Mouse (Mus musculus) myocyte (in vitro differentiated cells): ENCODE data around the gene Cyb5b. TPM values are rescaled to one million over a fixed set of nuclear protein-coding genes. Genes with fewer than 3 reads are reported as not detected.
A peak's percentile ranks its signal among the peaks of the same experiment; 100 is the strongest.

Experiments
- H3K27me3 ChIP-seq: one replicate; pipeline ENCODE4 v1.6.1; 2011; ENCODE audit not compliant: control insufficient read depth, insufficient read depth, insufficient read length
- H3K36me3 ChIP-seq: one replicate; pipeline ENCODE4 v1.6.1; 2011; ENCODE audit not compliant: control insufficient read depth, insufficient read depth
- H3K4me2 ChIP-seq: one replicate; pipeline ENCODE4 v1.6.1; 2011; ENCODE audit warnings: low read depth, control low read depth
- H3K4me3 ChIP-seq: one replicate; pipeline ENCODE4 v1.5.1; 2011; ENCODE audit warnings: mild to moderate bottlenecking, control low read depth, moderate library complexity
- H3K79me2 ChIP-seq: one replicate; pipeline ENCODE4 v1.6.1; 2011; ENCODE audit not compliant: control insufficient read depth, insufficient read depth
- H3ac ChIP-seq: one replicate; pipeline ENCODE4 v1.6.1; 2011; ENCODE audit not compliant: control insufficient read depth, insufficient read length
- CEBPB ChIP-seq: IDR thresholded peaks from 2 replicates; pipeline ENCODE4 v1.6.1; 2011; ENCODE audit warnings: mild to moderate bottlenecking, moderate library complexity; ENCODE audit not compliant: poor library complexity, insufficient read depth, severe bottlenecking
- E2F4 ChIP-seq: IDR thresholded peaks from one replicate; pipeline ENCODE4 v1.6.1; 2011; ENCODE audit warnings: mild to moderate bottlenecking, control low read depth, moderate library complexity; ENCODE audit not compliant: insufficient read depth
- MAX ChIP-seq: IDR thresholded peaks from one replicate; pipeline ENCODE4 v1.6.1; 2011; ENCODE audit warnings: low read depth, mild to moderate bottlenecking, control low read depth
- MYOD1 ChIP-seq, 3 experiments: IDR thresholded peaks; one replicate each; pipeline ENCODE4 v1.6.1; 2011; ENCODE audit warnings: control low read depth in 2 of 3, low read depth in 2 of 3, mild to moderate bottlenecking in 2 of 3, moderate library complexity in 1 of 3; ENCODE audit not compliant: insufficient read length in 2 of 3, control insufficient read depth in 1 of 3
- MYOG ChIP-seq, 3 experiments: IDR thresholded peaks; one replicate each; pipeline ENCODE4 v1.6.1; 2011; ENCODE audit warnings: control low read depth in 2 of 3, low read depth in 2 of 3, mild to moderate bottlenecking in 2 of 3; ENCODE audit not compliant: insufficient read length in 2 of 3, control insufficient read depth in 1 of 3, insufficient read depth in 1 of 3
- POLR2A ChIP-seq: IDR thresholded peaks from one replicate; pipeline ENCODE4 v1.6.1; 2011; ENCODE audit warnings: low read depth, mild to moderate bottlenecking, control low read depth, moderate library complexity; ENCODE audit not compliant: insufficient read length
- POLR2AphosphoS2 ChIP-seq: IDR thresholded peaks from one replicate; pipeline ENCODE4 v1.6.1; 2011; ENCODE audit warnings: low read depth, control low read depth; ENCODE audit not compliant: insufficient read length
- REST ChIP-seq: IDR thresholded peaks from one replicate; pipeline ENCODE4 v1.6.1; 2011; ENCODE audit warnings: mild to moderate bottlenecking, control low read depth, moderate library complexity; ENCODE audit not compliant: insufficient read depth, insufficient read length
- SRF ChIP-seq: IDR thresholded peaks from one replicate; pipeline ENCODE4 v1.6.1; 2011; ENCODE audit warnings: low read depth; ENCODE audit not compliant: control insufficient read depth, insufficient read length
- TCF12 ChIP-seq: IDR thresholded peaks from one replicate; pipeline ENCODE4 v1.6.1; 2011; ENCODE audit warnings: mild to moderate bottlenecking, control low read depth; ENCODE audit not compliant: poor library complexity, insufficient read depth, severe bottlenecking
- TCF3 ChIP-seq: IDR thresholded peaks from one replicate; pipeline ENCODE4 v1.6.1; 2011; ENCODE audit warnings: low read depth, control low read depth; ENCODE audit not compliant: insufficient read length
- USF1 ChIP-seq: IDR thresholded peaks from one replicate; pipeline ENCODE4 v1.6.1; 2011; ENCODE audit warnings: low read depth, mild to moderate bottlenecking, control low read depth, moderate library complexity
- polyA plus RNA-seq: library from polyadenylated mRNA; unstranded; fragments of >200 nt; fragmentation: generic; extraction: Trizol; gene quantifications from one replicate; pipeline ENCODE4 v1.2.1, GENCODE M21; 2012; ENCODE audit warnings: missing spikeins

Gene Cyb5b
- polyA plus RNA-seq, 1 experiment = 48.3 TPM

GRCm38 (mm10) chr8:107157836-107158235 is 7.4 kb downstream of the Cyb5b start:
- H3ac ChIP-seq = no peak overlapping the region
- H3K36me3 ChIP-seq = peaks cover 37% of the 10 kb centered on the region
- no peaks in the 10 kb centered on the region for H3K27me3 ChIP-seq
- H3K4me2 ChIP-seq = no peak overlapping the region
- H3K79me2 ChIP-seq = peaks cover 98% of the 10 kb centered on the region
- TF ChIP-seq TCF12 (no peak), MYOD1 (IDR thresholded peaks at IDR 0.05; ENCODE audit: control insufficient read depth in 1 of 3, insufficient read length in 2 of 3, low read depth in 2 of 3) (peak in 1 of 3 experiments; percentile 22), MYOG (IDR thresholded peaks at IDR 0.05; ENCODE audit: control insufficient read depth in 1 of 3, insufficient read depth in 1 of 3, insufficient read length in 2 of 3, low read depth in 2 of 3) (peak in 1 of 3 experiments; percentile 43)
- H3K4me3 ChIP-seq = no peak overlapping the region

GRCm38 (mm10) chr8:107158890-107159289 is 8.4 kb downstream of the Cyb5b start:
- H3K27me3 ChIP-seq = no peaks in the 10 kb centered on the region
- H3K79me2 ChIP-seq = peaks cover 97% of the 10 kb centered on the region
- H3K36me3 ChIP-seq = peaks cover 27% of the 10 kb centered on the region
- no peak overlapping the region for H3K4me3 ChIP-seq
- TF ChIP-seq TCF3 (no peak), E2F4 (no peak), SRF (no peak), MAX (no peak), MYOD1 (IDR thresholded peaks at IDR 0.05; ENCODE audit: control insufficient read depth in 1 of 3, insufficient read length in 2 of 3, low read depth in 2 of 3) (no peak), CEBPB (no peak), TCF12 (no peak), POLR2AphosphoS2 (no peak), POLR2A (no peak), USF1 (no peak), REST (no peak)
- H3ac ChIP-seq = no peak overlapping the region
- no peak overlapping the region for H3K4me2 ChIP-seq

- Histone ChIP-seq H3K4me3 (no peak overlapping the region), H3ac (no peak overlapping the region), H3K27me3 (no peaks in the 10 kb centered on the region), H3K4me2 (no peak overlapping the region), H3K36me3 (peaks cover 3% of the 10 kb centered on the region), H3K79me2 (peaks cover 90% of the 10 kb centered on the region)
- TF ChIP-seq USF1 = no peak
- no peak for TF ChIP-seq MYOD1 (IDR thresholded peaks at IDR 0.05; ENCODE audit: control insufficient read depth in 1 of 3, insufficient read length in 2 of 3, low read depth in 2 of 3)
- no peak for TF ChIP-seq TCF3
- no peak for TF ChIP-seq TCF12
- TF ChIP-seq POLR2A = no peak
- TF ChIP-seq REST = no peak
- no peak for TF ChIP-seq MAX
- no peak for TF ChIP-seq SRF
- TF ChIP-seq CEBPB = no peak
Observed at GRCm38 (mm10) chr8:107164251-107164773, 13.9 kb downstream of the Cyb5b start.

- H3K4me2 ChIP-seq = no peak overlapping the region
- TF ChIP-seq REST (no peak), POLR2A (no peak), TCF12 (no peak), MYOG (IDR thresholded peaks at IDR 0.05; ENCODE audit: control insufficient read depth in 1 of 3, insufficient read depth in 1 of 3, insufficient read length in 2 of 3, low read depth in 2 of 3) (no peak), E2F4 (no peak), CEBPB (no peak), USF1 (no peak), MAX (no peak), SRF (no peak), POLR2AphosphoS2 (no peak), MYOD1 (IDR thresholded peaks at IDR 0.05; ENCODE audit: control insufficient read depth in 1 of 3, insufficient read length in 2 of 3, low read depth in 2 of 3) (no peak), TCF3 (no peak)
- H3K79me2 ChIP-seq = peaks cover 76% of the 10 kb centered on the region
- H3K27me3 ChIP-seq = no peaks in the 10 kb centered on the region
- H3K4me3 ChIP-seq = no peak overlapping the region
- no peak overlapping the region for H3ac ChIP-seq
- H3K36me3 ChIP-seq = peaks cover 15% of the 10 kb centered on the region
Observed at GRCm38 (mm10) chr8:107165745-107166144, 15.3 kb downstream of the Cyb5b start.

- TF ChIP-seq TCF12 (no peak), MYOG (IDR thresholded peaks at IDR 0.05; ENCODE audit: control insufficient read depth in 1 of 3, insufficient read depth in 1 of 3, insufficient read length in 2 of 3, low read depth in 2 of 3) (peak in 2 of 3 experiments; percentile 45 to 82), REST (no peak), CEBPB (no peak), USF1 (no peak), SRF (no peak), MYOD1 (IDR thresholded peaks at IDR 0.05; ENCODE audit: control insufficient read depth in 1 of 3, insufficient read length in 2 of 3, low read depth in 2 of 3) (peak in 2 of 3 experiments; percentile 48 to 69), MAX (no peak)
- H3K4me3 ChIP-seq = no peak overlapping the region
- no peaks in the 10 kb centered on the region for H3K27me3 ChIP-seq
- peaks cover 58% of the 10 kb centered on the region for H3K79me2 ChIP-seq
- no peak overlapping the region for H3ac ChIP-seq
- peaks cover 30% of the 10 kb centered on the region for H3K36me3 ChIP-seq
- H3K4me2 ChIP-seq = no peak overlapping the region
Observed at GRCm38 (mm10) chr8:107167848-107168247, 17.4 kb downstream of the Cyb5b start.
